13 mouse cellular contexts compared by ENCODE assay signal in the genomic region with DNA sequence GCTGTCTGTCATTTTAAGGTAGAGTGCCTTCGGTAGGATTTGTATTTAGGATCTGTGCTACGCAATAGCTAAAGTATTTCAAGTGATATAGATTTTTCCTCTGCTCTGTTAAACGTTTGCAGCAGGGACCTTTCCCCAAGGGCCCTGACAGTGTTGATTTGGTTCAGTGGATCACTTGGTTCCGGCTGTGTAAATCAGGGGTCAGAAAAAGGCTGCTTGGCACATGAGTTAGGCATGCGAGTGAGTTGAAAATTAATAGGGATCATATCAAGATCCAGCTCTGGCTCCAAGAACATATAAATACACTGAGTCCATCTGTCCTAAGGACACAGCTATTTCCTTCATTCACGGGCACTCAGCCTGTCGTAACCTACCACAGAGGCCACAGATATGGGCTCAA.
"Had no signal": no experiment of that assay in that cellular context is flagged by ENCODE, and none has a peak within 500 bp of the region (broad histone marks: within the 10 kb centered on the region; RNA-seq: fewer than 3 reads in every experiment).

No protein-coding gene starts in this region.

- H3K9ac ChIP-seq: limb, embryonic 13.5 days; liver, embryonic 14.5 days; neural tube, embryonic 15.5 days had no signal

- H3K4me3 ChIP-seq: layer of hippocampus, adult 2 months; limb, embryonic 13.5 days; myocyte; neural tube, embryonic 15.5 days had no signal

- H3K36me3 ChIP-seq: limb, embryonic 13.5 days; neural tube, embryonic 15.5 days had no signal

- ATAC-seq: intestine, postnatal 0 days had no signal

- H3K27me3 ChIP-seq: limb, embryonic 13.5 days; neural tube, embryonic 15.5 days had no signal

- H3K4me1 ChIP-seq: neural tube, embryonic 15.5 days had no signal

- DNase-seq: left cerebral cortex, postnatal 4 days; lung, adult 18-20 months; lung, postnatal 36 days; midbrain, embryonic 14.5 days; right cerebral cortex, adult 18-20 months; thymus, adult 18-20 months; thymus, postnatal 25 days had no signal

- H3K27ac ChIP-seq: layer of hippocampus, adult 2 months; limb, embryonic 13.5 days; liver, embryonic 14.5 days; neural tube, embryonic 15.5 days had no signal

- H3K4me2 ChIP-seq: limb, embryonic 13.5 days; neural tube, embryonic 15.5 days had no signal

- H3K9me3 ChIP-seq: limb, embryonic 13.5 days; neural tube, embryonic 15.5 days had no signal
